Mouse (Mus musculus): ENCODE measurements around the gene Gltp. TPM values are rescaled to one million over a fixed set of nuclear protein-coding genes. Genes with fewer than 3 reads are reported as not detected.

Gene Gltp
- polyA plus RNA-seq (2012; fragmentation: generic; extraction: Trizol): 53.8 TPM
- long read RNA-seq, experiment 1, transcript Gltp-201 (5 exons, 1,762 nt): major isoform, 131 of 139 reads
- long read RNA-seq, experiment 1, partial matches to known transcripts: 1 of 139 reads
- long read RNA-seq, experiment 1, other reads (novel, unspliced or antisense): 7 of 139 reads
- long read RNA-seq, experiment 2, transcript Gltp-201 (5 exons, 1,762 nt): major isoform, 405 of 425 reads
- long read RNA-seq, experiment 2, partial matches to known transcripts: 1 of 425 reads
- long read RNA-seq, experiment 2, other reads (novel, unspliced or antisense): 19 of 425 reads

GRCm38 (mm10) chr5:114690633-114691567, at the start of gene Gltp:
TSS of gene Gltp (minus strand) at chr5:114690984.
- Histone ChIP-seq H3ac (ENCODE audit: control insufficient read depth, insufficient read length, low read depth) (peak within 1 kb of the TSS; percentile 71), H3K27me3 (ENCODE audit: control insufficient read depth, insufficient read depth, insufficient read length) (peaks cover 10% of the 10 kb centered on the region), H3K79me3 (ENCODE audit: low read depth) (peaks cover 13% of the 10 kb centered on the region), H3K79me2 (ENCODE audit: control insufficient read depth, insufficient read depth) (peaks cover 45% of the 10 kb centered on the region), H3K36me3 (ENCODE audit: control insufficient read depth, insufficient read depth) (no peaks in the 10 kb centered on the region), H3K4me3 (ENCODE audit: insufficient read depth, poor library complexity, severe bottlenecking) (peak within 1 kb of the TSS; percentile 56)
- TF ChIP-seq USF1 (IDR thresholded peaks at IDR 0.05; ENCODE audit: low read depth) (no peak), CTCF (IDR thresholded peaks at IDR 0.05; ENCODE audit: control insufficient read depth, insufficient read depth, insufficient read length) (peak; percentile 83)

- TF ChIP-seq CTCF (IDR thresholded peaks at IDR 0.05; ENCODE audit: control insufficient read depth, insufficient read depth, insufficient read length) (no peak), MYOD1 (IDR thresholded peaks at IDR 0.05; ENCODE audit: control insufficient read depth, insufficient read length, low read depth) (no peak), MYOG (IDR thresholded peaks at IDR 0.05; ENCODE audit: control insufficient read depth, extremely low read depth, insufficient read length) (no peak), MAX (IDR thresholded peaks at IDR 0.05) (no peak), CEBPB (IDR thresholded peaks at IDR 0.05; ENCODE audit: low read depth) (no peak), USF1 (IDR thresholded peaks at IDR 0.05; ENCODE audit: low read depth) (no peak), FOSL1 (IDR thresholded peaks at IDR 0.05; ENCODE audit: insufficient read depth, low read length, poor library complexity, severe bottlenecking) (no peak)
- peaks cover 66% of the 10 kb centered on the region for H3K36me3 ChIP-seq (ENCODE audit: control insufficient read depth, insufficient read depth)
- H3ac ChIP-seq (ENCODE audit: control insufficient read depth, insufficient read length, low read depth): no peak overlapping the region
- no peaks in the 10 kb centered on the region for H3K79me2 ChIP-seq (ENCODE audit: control insufficient read depth, insufficient read depth)
- no peaks in the 10 kb centered on the region for H3K27me3 ChIP-seq (ENCODE audit: control insufficient read depth, insufficient read depth, insufficient read length)
- H3K4me3 ChIP-seq (ENCODE audit: insufficient read depth, poor library complexity, severe bottlenecking): no peak overlapping the region
- no peaks in the 10 kb centered on the region for H3K79me3 ChIP-seq (ENCODE audit: low read depth)
Measured at GRCm38 (mm10) chr5:114738707-114739241, 48.0 kb upstream of the Gltp start.

DNA sequence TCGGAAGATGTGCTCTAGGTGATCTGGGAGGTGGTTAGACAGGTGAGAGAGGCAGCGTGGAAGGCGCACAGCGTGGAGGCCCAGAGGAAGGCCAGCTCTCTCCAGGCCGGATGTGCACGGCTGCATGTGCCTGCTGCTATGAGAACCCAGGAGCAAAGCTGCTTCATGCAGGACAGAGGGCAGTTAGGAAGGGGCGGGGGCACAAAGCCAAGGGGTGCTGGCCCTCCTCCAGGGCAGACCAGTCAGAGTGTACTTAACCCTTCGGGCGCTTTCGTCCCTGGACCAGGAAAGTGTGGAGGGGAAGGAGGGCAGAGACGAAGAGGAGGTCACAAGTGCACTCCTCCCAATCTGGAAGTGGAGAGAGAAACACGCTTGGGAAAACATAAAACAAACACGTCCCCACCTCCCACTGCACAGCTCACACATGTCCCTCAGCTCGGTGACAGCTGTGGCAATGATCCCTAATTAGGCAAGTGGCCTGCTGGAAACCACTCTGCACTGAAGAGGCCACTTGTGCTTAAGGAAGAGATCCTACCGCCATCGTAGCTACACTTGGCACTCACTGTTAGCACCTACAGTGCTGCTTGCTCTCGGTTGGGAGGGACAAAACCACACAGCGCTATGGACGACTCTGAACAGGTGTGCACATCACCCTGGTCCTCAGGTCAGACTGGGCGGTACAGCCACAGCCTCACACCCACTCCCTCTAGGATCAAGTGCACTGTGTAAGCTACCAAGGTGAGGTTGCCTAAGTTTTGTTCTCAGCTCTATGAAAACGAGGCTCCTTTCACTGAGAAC, 46.5 kb upstream of the Gltp start:
- H3ac ChIP-seq (ENCODE audit: control insufficient read depth, insufficient read length, low read depth): no peak overlapping the region
- peaks cover 60% of the 10 kb centered on the region for H3K36me3 ChIP-seq (ENCODE audit: control insufficient read depth, insufficient read depth)
- H3K79me3 ChIP-seq (ENCODE audit: low read depth): no peaks in the 10 kb centered on the region
- no peaks in the 10 kb centered on the region for H3K79me2 ChIP-seq (ENCODE audit: control insufficient read depth, insufficient read depth)
- TF ChIP-seq MYOG (IDR thresholded peaks at IDR 0.05; ENCODE audit: control insufficient read depth, extremely low read depth, insufficient read length) (no peak), MYOD1 (IDR thresholded peaks at IDR 0.05; ENCODE audit: control insufficient read depth, insufficient read length, low read depth) (peak; percentile 8), MAX (IDR thresholded peaks at IDR 0.05) (no peak), CEBPB (IDR thresholded peaks at IDR 0.05; ENCODE audit: low read depth) (no peak)
- H3K4me3 ChIP-seq (ENCODE audit: insufficient read depth, poor library complexity, severe bottlenecking): no peak overlapping the region
- H3K27me3 ChIP-seq (ENCODE audit: control insufficient read depth, insufficient read depth, insufficient read length): no peaks in the 10 kb centered on the region

DNA sequence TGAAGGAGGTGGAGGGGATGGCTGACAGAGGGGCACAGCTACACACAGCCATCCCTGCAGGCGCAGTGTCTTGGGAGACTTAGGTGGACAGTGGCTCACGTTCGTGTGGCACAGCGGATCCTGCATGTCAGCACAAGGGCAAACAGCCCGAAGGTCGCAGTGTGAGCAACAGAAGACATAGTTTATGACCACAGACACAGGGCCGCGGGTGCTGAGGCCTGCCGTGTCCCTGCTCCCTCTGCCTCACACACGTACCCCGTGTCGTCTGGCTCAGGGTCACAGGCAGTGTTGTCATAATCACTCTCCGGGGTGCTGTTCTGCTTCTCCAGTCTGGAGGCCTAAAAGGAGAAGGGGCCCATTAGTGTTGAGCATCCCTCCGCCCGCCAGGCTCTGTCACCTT, 42.8 kb upstream of the Gltp start:
- no peak for TF ChIP-seq CTCF (IDR thresholded peaks at IDR 0.05; ENCODE audit: control insufficient read depth, insufficient read depth, insufficient read length)
- TF ChIP-seq MYOG (IDR thresholded peaks at IDR 0.05; ENCODE audit: control insufficient read depth, extremely low read depth, insufficient read length): no peak
- TF ChIP-seq USF1 (IDR thresholded peaks at IDR 0.05; ENCODE audit: low read depth): no peak
- TF ChIP-seq MYOD1 (IDR thresholded peaks at IDR 0.05; ENCODE audit: control insufficient read depth, insufficient read length, low read depth): no peak
- no peak for TF ChIP-seq MAX (IDR thresholded peaks at IDR 0.05)
- TF ChIP-seq FOSL1 (IDR thresholded peaks at IDR 0.05; ENCODE audit: insufficient read depth, low read length, poor library complexity, severe bottlenecking): no peak
- TF ChIP-seq CEBPB (IDR thresholded peaks at IDR 0.05; ENCODE audit: low read depth): no peak
- H3K79me2 ChIP-seq (ENCODE audit: control insufficient read depth, insufficient read depth): no peaks in the 10 kb centered on the region
- no peaks in the 10 kb centered on the region for H3K27me3 ChIP-seq (ENCODE audit: control insufficient read depth, insufficient read depth, insufficient read length)
- H3ac ChIP-seq (ENCODE audit: control insufficient read depth, insufficient read length, low read depth): no peak overlapping the region
- H3K4me3 ChIP-seq (ENCODE audit: insufficient read depth, poor library complexity, severe bottlenecking): no peak overlapping the region
- H3K36me3 ChIP-seq (ENCODE audit: control insufficient read depth, insufficient read depth): peaks cover 53% of the 10 kb centered on the region
- H3K79me3 ChIP-seq (ENCODE audit: low read depth): no peaks in the 10 kb centered on the region

DNA sequence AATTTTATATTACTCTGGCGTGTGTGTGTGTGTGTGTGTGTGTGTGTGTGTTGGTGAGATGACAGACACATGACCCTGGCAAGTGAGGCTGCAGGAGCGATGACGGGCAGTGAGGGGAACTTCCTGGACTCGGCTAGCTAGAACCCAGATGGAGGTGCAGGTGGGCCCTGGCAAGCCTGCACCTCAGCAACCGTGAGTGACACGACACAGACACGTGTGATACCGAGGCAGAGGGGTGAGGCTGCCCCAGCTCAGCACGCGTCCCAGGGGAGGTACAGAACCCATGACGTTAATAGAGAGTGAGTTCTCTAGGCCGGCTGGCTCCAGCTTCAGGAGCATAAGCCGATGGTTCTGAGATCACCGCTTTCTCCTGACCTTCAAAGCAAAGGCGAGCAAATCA, 41.2 kb upstream of the Gltp start:
- Histone ChIP-seq H3K36me3 (ENCODE audit: control insufficient read depth, insufficient read depth) (peaks cover 39% of the 10 kb centered on the region), H3ac (ENCODE audit: control insufficient read depth, insufficient read length, low read depth) (no peak overlapping the region), H3K27me3 (ENCODE audit: control insufficient read depth, insufficient read depth, insufficient read length) (no peaks in the 10 kb centered on the region), H3K79me2 (ENCODE audit: control insufficient read depth, insufficient read depth) (no peaks in the 10 kb centered on the region), H3K79me3 (ENCODE audit: low read depth) (no peaks in the 10 kb centered on the region), H3K4me3 (ENCODE audit: insufficient read depth, poor library complexity, severe bottlenecking) (no peak overlapping the region)
- TF ChIP-seq CTCF (IDR thresholded peaks at IDR 0.05; ENCODE audit: control insufficient read depth, insufficient read depth, insufficient read length): no peak
- TF ChIP-seq MAX (IDR thresholded peaks at IDR 0.05): no peak
- TF ChIP-seq USF1 (IDR thresholded peaks at IDR 0.05; ENCODE audit: low read depth): no peak
- no peak for TF ChIP-seq FOSL1 (IDR thresholded peaks at IDR 0.05; ENCODE audit: insufficient read depth, low read length, poor library complexity, severe bottlenecking)
- no peak for TF ChIP-seq CEBPB (IDR thresholded peaks at IDR 0.05; ENCODE audit: low read depth)
- TF ChIP-seq MYOG (IDR thresholded peaks at IDR 0.05; ENCODE audit: control insufficient read depth, extremely low read depth, insufficient read length): no peak
- no peak for TF ChIP-seq MYOD1 (IDR thresholded peaks at IDR 0.05; ENCODE audit: control insufficient read depth, insufficient read length, low read depth)
